Mouse (Mus musculus) G1E (cell line): ENCODE results near the gene Afg3l1.

ENCODE experiments used
- CTCF ChIP-seq: IDR thresholded peaks from 2 replicates; pipeline ENCODE4 v1.5.1; 2012; ENCODE audit warnings: low read depth, low read length, inconsistent platforms, mixed read lengths
- TAL1 ChIP-seq: conservative IDR thresholded peaks from 2 replicates; pipeline ENCODE4 v1.6.1; 2012; ENCODE audit warnings: low read depth, low read length, inconsistent platforms, mixed read lengths

- TF ChIP-seq CTCF, result no peak
- TF ChIP-seq TAL1, result 0 out of 2 replicates have a peak, but pooled peaks have one; percentile 11
Measured at GRCm38 (mm10) chr8:123507153-123507552, 29.4 kb downstream of the Afg3l1 start.
